Mouse (Mus musculus): ENCODE data around the gene Nosip. TPM values are rescaled to one million over a fixed set of nuclear protein-coding genes. Genes with fewer than 3 reads are reported as not detected.

Gene Nosip
- total RNA-seq, 2 experiments from 2014 or later: 25.7 to 27.8 TPM

- intact Hi-C loops (cut with DNase I): loop anchor here (2.0 kb wide), 1 partner anchor 33 kb away; no protein-coding TSS in a partner anchor
Observed at GRCm38 (mm10) chr7:45053931-45054510, 8.2 kb upstream of the Nosip start.

GRCm38 (mm10) chr7:45056329-45056971, 5.8 kb upstream of the Nosip start:
- DNase-seq (ENCODE audit: low spot score): no peak
- intact Hi-C loops (cut with DNase I): no loop called here

More at GRCm38 (mm10) chr7:45053931-45054510, 8.2 kb upstream of the Nosip start:
- DNase-seq (ENCODE audit: low spot score): peak; percentile 93

GRCm38 (mm10) chr7:45056972-45057348, 5.3 kb upstream of the Nosip start:
- intact Hi-C loops (cut with DNase I): no loop called here
- no peak for DNase-seq (ENCODE audit: low spot score)

- intact Hi-C loops (cut with DNase I): no loop called here
- no peak for DNase-seq (ENCODE audit: low spot score)
Observed at GRCm38 (mm10) chr7:45058607-45059571, 3.3 kb upstream of the Nosip start.

GRCm38 (mm10) chr7:45060632-45061122, 1.6 kb upstream of the Nosip start:
- DNase-seq (ENCODE audit: low spot score): no peak
- intact Hi-C loops (cut with DNase I): no loop called here

GRCm38 (mm10) chr7:45061532-45062075, 625 bp upstream of the Nosip start:
- no peak for DNase-seq (ENCODE audit: low spot score)
- intact Hi-C loops (cut with DNase I): no loop called here

- no peak for DNase-seq (ENCODE audit: low spot score)
- intact Hi-C loops (cut with DNase I): no loop called here
Observed at GRCm38 (mm10) chr7:45067190-45067999, 5.2 kb downstream of the Nosip start.

GRCm38 (mm10) chr7:45068000-45068318, 5.7 kb downstream of the Nosip start:
- intact Hi-C loops (cut with DNase I): loop anchor here (2.0 kb wide), 1 partner anchor 85 kb away; no protein-coding TSS in a partner anchor
- DNase-seq (ENCODE audit: low spot score): no peak

GRCm38 (mm10) chr7:45069671-45070070, 7.4 kb downstream of the Nosip start:
- no peak for DNase-seq (ENCODE audit: low spot score)
- intact Hi-C loops (cut with DNase I): loop anchor here (2.0 to 10.0 kb wide), 2 partner anchors 87 to 235 kb away; no protein-coding TSS in a partner anchor

GRCm38 (mm10) chr7:45072230-45072629, 10.0 kb downstream of the Nosip start:
- intact Hi-C loops (cut with DNase I): loop anchor here (10.0 kb wide), 1 partner anchor 233 kb away; no protein-coding TSS in a partner anchor

GRCm38 (mm10) chr7:45073171-45073707, 11.0 kb downstream of the Nosip start:
- intact Hi-C loops (cut with DNase I): loop anchor here (10.0 kb wide), 1 partner anchor 232 kb away; no protein-coding TSS in a partner anchor
- no peak for DNase-seq (ENCODE audit: low spot score)

More at GRCm38 (mm10) chr7:45072230-45072629, 10.0 kb downstream of the Nosip start:
- DNase-seq (ENCODE audit: low spot score): no peak

GRCm38 (mm10) chr7:45073949-45074348, 11.7 kb downstream of the Nosip start:
- DNase-seq (ENCODE audit: low spot score): no peak
- intact Hi-C loops (cut with DNase I): loop anchor here (10.0 kb wide), 1 partner anchor 231 kb away; no protein-coding TSS in a partner anchor

GRCm38 (mm10) chr7:45075405-45075804, 13.2 kb downstream of the Nosip start:
- intact Hi-C loops (cut with DNase I): loop anchor here (10.0 kb wide), 1 partner anchor 229 kb away; no protein-coding TSS in a partner anchor
- no peak for DNase-seq (ENCODE audit: low spot score)

- DNase-seq (ENCODE audit: low spot score): no peak
- intact Hi-C loops (cut with DNase I): loop anchor here (10.0 kb wide), 1 partner anchor 228 kb away; no protein-coding TSS in a partner anchor
Observed at GRCm38 (mm10) chr7:45076501-45076900, 14.3 kb downstream of the Nosip start.

- no peak for DNase-seq (ENCODE audit: low spot score)
- intact Hi-C loops (cut with DNase I): loop anchor here (10.0 kb wide), 1 partner anchor 227 kb away; no protein-coding TSS in a partner anchor
Observed at GRCm38 (mm10) chr7:45077322-45077721, 15.1 kb downstream of the Nosip start.

GRCm38 (mm10) chr7:45077829-45078228, 15.6 kb downstream of the Nosip start:
- DNase-seq (ENCODE audit: low spot score): no peak
- intact Hi-C loops (cut with DNase I): loop anchor here (1.0 to 10.0 kb wide), 3 partner anchors 58 to 227 kb away; partner anchors contain the start of genes Flt3l and Gm45713

- intact Hi-C loops (cut with DNase I): loop anchor here (1.0 to 10.0 kb wide), 3 partner anchors 58 to 226 kb away; partner anchors contain the start of genes Flt3l and Gm45713
- peak; percentile 41 for DNase-seq (ENCODE audit: low spot score)
Observed at GRCm38 (mm10) chr7:45078513-45078912, 16.3 kb downstream of the Nosip start.

- DNase-seq (ENCODE audit: low spot score): peak; percentile 82
- intact Hi-C loops (cut with DNase I): loop anchor here (2.0 to 10.0 kb wide), 2 partner anchors 117 to 225 kb away; no protein-coding TSS in a partner anchor
Observed at GRCm38 (mm10) chr7:45079856-45080255, 17.6 kb downstream of the Nosip start.

Data from heart, postnatal 25 days (tissue).